Mouse (Mus musculus) layer of hippocampus, adult 18-20 months (tissue): ENCODE measurements at regions not wholly inside any gene's neighbourhood (a gene's known extent, or its start where the extent isn't known, plus 50 kb on each side); places are given as distances from the start of the nearest gene placed in this dataset.

ENCODE experiments used
- DNase-seq, 2 experiments: peaks; one replicate each; pipeline ENCODE4 v3.0.0; 2022; ENCODE audit warnings: low spot score in 2 of 2

DNA sequence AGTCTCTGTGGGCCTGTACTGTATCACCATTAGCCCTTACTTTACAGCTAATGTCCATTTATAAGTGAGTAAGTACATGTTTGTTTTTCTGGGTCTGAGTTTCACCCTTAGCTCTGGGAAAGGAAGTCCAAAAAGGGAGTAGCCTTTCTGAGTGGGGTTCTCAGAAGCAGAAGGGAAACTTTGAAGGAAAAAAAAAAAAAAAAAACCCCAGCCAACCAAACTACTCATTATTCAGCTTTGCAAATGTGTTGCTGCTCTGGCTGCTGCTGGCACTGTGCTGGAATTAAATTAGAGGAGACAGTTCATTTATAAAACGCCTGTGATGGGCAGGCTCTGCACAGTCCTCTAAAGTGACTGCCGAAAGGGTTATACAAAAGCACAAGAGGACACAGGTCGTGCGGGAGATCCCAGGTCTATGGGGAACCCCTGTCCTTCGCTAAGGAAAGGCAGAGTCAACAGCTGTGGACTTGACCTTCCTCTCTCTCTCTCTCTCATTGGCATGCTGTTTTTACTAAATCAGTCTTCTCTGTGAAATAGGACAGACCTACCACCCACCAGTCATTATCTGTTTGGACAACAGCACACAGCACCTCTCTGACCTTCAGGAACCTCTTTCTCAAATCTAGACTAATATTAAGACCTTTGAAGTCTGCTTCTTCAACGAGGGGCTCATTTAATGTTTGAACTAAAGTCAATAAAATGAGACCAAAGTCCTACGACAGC lies 165.4 kb downstream of the Cd47 start:
- DNase-seq: peak in 1 of 2 experiments; percentile 37

DNA sequence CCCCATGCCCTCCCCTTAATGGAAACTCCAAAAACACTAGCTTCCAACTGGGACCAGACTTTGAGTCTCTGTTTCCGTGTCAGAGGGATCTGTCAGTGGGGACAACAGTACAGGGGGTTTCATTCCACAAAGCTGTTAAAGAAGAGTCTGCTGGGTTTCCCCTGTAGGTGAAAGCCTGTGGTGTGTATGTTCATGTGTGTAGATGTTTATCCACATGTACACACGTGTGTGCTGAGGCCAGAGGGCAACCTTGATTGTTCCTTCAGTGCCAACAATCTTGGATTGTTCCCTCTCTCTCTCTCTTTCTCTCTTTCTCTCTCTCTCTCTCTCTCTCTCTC lies 165.9 kb downstream of the Cd47 start:
- no peak for DNase-seq

GRCm38 (mm10) chr16:49967110-49967509 lies 166.8 kb downstream of the Cd47 start:
- DNase-seq: no peak

GRCm38 (mm10) chr16:49968291-49968870 lies 168.0 kb downstream of the Cd47 start:
- DNase-seq: no peak

DNA sequence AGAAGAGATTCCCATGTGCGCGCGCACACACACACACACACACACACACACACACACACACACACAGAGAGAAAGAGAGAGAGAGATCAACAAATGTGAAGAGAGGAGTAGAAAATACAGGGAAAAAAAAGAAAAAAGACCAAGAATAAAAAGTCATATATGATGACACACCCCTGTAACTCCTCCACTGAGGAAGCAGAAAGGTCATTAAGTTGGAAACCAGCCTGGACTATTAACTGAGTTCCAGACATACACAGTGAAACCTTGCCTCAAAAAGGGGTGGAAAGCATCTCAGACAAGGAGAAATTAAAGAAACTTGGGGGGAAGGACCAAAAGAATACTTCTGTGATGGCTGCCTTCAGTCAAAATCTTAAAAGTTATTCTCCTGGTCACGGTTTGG lies 168.7 kb downstream of the Cd47 start:
- no peak for DNase-seq

DNA sequence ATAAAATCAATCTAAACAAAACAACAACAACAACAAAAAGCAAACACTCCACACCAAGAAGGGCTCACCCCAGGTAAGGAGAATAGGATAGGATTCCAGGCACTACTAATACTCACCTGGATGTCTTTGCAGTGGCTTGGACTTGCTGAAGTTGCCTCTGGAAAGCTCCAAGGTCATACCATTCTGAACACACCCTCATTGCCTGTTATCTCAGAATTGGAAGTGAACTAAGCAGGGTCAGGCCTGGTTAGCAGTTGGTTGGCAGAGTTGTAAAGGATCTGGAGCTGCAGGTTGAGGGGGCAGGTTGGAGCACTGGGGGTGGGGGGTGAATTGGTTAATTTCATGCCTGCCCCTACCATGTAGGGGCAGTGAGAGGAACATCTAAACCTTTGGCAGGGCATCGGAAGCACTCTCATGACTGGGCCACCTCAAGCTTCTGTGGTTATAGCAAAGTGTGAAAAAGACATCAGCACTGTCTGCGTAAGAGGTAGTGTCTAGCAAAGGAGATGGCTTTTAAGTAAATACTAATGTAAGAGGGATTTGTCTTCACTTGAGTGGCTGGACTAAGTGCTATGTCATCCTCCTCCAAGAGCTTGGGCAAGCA lies 169.5 kb downstream of the Cd47 start:
- DNase-seq: no peak

- peak in 1 of 2 experiments; percentile 47 for DNase-seq
Measured at GRCm38 (mm10) chr16:49970297-49970804, 170.0 kb downstream of the Cd47 start.

DNA sequence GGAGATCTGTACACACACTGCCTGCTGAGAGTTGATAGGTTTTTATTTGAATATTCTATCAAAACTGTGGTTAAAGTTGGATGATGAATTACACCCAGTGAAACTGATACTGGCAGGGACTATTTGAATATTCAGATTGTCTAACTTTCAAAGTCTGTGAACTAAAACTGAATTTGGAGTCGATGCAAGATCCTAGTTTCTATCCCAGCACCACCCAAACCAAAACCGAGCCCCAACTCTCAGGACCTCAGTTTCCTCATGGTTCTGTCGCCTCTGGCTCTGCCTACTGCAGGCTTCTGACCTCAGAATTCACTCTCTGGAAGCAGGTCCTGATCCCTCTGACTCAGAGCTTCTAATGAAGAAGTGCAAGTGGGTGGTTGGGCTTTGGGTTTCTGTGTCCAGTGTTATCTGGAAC lies 170.8 kb downstream of the Cd47 start:
- DNase-seq: no peak

GRCm38 (mm10) chr16:49977276-49977675 lies 176.9 kb downstream of the Cd47 start:
- DNase-seq: no peak

DNA sequence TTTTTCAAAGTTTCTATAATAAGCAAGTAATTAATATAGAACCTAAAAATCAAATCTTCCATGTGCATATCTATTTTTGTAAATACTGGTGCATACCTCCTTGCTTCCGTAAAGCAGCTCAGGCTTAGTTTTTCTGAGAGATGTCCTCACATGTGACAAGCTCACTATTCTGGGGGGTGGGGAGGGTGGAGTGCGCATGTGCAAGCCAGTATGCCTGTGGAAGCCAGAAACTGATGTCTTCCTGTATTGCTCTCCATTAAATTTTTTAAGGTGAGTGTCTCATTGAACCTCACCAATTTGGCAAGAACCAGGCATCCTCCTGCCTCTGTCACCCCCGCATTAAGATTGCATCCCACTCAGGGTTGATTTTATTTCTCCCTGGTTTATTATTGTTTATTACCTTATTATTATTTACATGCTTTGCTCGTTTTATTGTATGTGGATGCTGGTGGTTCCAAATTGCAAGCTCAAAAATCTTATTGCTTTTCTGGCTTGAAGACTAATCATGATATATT lies 179.2 kb downstream of the Cd47 start:
- DNase-seq: no peak

GRCm38 (mm10) chr16:49980178-49980646 lies 179.9 kb downstream of the Cd47 start:
- DNase-seq: peak; percentile 31 to 44

- DNase-seq: no peak
Measured at GRCm38 (mm10) chr16:49982180-49982579, 181.8 kb downstream of the Cd47 start.

DNA sequence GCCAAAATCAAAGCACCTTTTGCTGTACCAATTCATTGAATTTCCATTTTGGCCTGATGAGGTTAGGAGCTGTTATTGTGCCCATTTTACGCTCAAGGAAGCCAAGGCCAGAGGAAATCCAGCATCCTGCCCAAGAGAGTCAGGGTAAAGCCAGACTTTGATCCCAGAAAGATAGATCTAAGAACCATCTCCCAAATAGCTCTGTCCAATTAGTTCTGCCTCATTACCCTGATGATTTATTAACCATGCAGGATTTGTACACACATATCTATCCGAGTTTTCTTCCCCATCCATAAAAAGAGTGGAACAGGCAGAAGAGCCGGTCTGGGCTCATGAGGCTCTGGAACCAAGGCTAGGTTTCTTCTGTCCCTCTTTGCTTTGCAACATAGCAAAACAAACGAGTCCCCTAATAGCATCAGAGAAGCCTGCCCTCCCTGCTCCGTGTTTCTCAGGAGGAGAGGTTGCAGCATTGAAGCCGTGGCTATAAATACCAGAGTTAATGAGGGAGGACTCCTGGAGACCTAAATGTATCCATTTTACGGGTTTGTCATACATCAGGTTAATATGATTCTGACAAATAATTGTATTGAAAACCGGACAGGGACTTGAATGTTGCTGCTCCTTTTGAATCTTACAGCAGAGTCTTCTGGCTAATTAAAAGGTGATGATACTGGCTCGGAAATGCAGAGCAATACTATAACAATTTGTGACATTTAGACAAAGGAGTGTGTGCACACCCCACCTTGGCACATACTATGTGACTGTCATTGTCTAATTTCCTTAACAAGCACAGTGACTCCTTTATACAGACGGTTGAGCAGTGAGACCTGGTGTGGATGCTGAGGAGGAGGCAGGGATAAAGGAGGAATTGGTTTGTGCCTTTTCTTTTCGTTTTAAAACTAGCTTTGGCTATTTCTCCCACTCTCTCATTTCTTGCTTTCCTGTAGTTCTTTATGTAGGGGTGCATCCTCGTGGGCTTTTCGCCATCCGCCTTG lies 185.0 kb downstream of the Cd47 start:
- DNase-seq: no peak

DNA sequence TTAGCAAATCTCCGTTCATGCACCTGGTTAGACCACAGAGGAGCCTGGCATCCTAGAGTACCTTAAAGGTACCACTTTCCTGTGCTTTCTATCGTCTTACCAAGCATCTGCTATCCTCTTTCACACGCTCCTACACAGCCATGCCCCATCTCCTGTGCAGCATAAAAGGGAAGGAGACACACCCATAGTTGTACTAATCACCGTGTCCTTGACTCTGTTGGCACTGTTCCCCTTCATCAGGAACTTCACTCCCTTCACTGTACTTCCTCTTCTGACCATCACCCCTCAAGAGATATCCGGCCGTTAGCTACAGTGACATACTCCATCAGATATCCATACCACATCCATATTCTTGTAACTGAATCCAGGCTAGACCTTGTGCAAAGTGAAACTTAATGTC lies 186.6 kb downstream of the Cd47 start:
- no peak for DNase-seq

DNA sequence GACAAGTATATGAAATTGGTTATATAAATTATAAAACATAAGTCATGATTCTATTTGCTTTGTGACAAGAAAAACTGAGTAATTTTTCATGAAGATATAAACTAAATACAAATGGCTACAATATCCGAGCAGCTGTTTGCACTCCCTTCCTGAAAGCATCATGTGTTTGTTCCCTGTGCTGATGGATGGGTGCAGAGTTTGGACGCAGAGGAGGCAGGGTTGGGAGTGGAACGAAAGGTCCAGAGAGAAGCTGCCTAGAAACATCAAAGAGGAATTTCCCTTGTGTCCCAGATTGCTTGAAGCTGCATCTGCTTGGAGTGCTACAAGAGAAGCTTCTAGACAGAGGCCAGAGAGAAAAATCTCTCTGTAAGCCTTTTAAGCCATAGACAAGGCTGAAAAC lies 195.5 kb downstream of the Cd47 start:
- no peak for DNase-seq

DNA sequence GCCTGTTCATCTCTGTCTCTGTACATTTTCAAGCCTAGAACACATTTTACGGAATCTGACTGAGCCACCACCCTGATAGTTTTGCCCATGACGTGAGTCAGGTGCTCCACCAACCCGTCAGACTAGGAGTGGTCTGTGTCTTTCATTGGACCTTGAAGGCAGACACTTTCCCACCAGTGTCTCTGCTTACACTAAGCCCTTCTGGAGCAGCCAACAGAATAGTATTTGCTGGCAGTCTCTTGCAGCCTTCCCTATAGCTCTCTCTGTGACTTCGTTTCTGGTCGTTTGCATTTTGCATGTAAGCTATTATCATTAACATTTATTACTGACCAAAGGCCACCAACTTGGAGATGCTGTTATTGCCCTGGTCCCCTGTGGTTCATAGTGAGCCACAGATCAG lies 196.3 kb downstream of the Cd47 start:
- no peak for DNase-seq

GRCm38 (mm10) chr16:49997040-49997439 lies 196.7 kb downstream of the Cd47 start:
- peak in 1 of 2 experiments; percentile 14 for DNase-seq

GRCm38 (mm10) chr16:50000805-50001204 lies 200.5 kb downstream of the Cd47 start:
- no peak for DNase-seq

DNA sequence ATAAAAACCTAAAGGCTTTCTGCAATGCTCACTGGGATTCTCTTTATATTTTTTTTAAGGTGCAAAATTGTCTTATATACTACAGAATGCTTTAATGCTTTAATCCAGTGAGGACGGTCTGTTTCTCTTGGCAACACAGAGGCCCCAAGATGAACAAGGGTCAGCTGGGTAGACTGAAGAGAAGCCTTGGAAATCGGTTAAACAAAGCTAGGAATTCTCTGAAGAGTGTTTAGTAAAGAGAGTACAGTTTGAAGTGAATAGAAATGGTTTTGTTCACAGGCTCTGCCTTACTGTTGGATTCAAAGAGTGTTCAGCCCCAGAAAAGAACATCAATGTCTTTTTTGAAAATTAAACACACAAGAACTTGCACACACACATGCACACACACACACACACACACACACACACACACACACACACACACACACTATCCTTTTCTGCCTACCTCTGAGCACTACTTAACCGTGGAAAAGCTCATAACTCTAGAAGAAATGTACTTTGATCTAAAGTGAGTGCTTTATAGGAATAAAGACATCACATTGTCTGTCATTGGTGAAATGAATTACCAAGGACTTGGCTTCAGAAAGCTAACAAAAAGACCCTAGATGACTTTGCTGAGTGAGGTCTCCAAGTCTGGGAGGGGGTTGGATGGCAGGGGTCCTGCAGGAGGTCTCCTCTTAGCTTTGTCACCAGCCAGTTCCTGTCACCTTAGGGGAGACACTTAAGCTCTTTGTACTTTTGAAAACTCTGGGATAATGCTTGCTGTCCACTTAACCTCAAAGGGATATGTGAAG lies 201.5 kb downstream of the Cd47 start:
- no peak for DNase-seq

GRCm38 (mm10) chr16:50002456-50002788 lies 202.1 kb downstream of the Cd47 start:
- DNase-seq: no peak
